Mouse (Mus musculus): ENCODE measurements around the gene Pde4b. TPM values are rescaled to one million over a fixed set of nuclear protein-coding genes. Genes with fewer than 3 reads are reported as not detected.

Pde4b gene
- total RNA-seq, 2 experiments from 2014 or later, result 129 to 140 TPM

- intact Hi-C loops (cut with DNase I), result no loop called here
- no peak for DNase-seq (ENCODE audit: low spot score in 2 of 2)
These were observed 517.9 kb downstream of the Pde4b start for GRCm38 (mm10) chr4:102605231-102605630.

DNA sequence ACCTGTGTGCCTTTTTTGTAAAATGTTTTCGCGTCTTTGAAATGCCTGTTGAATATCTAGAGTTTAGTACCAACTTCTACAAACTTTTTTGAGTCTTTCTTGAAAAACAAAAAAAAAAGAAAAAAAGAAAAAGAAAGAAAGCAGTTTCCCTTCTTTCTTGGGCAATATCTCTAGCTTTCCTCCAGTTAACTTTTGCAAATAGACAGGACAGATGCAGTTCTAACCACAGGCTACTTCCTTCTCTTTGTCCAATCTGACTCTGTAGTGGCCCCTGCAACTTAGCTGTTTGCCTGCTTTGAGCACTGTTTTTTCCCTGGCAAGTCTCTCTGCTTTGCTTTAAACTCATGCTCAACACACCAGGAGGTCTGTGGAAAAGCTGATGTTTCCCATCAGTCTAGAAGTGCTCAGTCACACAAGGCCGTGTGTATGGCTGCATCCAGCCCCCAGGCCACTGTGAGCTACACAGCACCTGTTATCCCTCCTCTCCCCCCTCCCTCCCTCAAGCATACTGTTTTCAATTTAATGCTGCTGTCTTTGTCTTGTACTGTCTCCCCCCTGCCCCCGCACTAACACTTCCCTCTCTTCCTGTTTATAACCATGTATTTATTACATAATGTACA is 518.5 kb downstream of the Pde4b start:
- intact Hi-C loops (cut with DNase I), result no loop called here
- no peak for DNase-seq (ENCODE audit: low spot score in 2 of 2)

GRCm38 (mm10) chr4:102606825-102607224 is 519.5 kb downstream of the Pde4b start:
- intact Hi-C loops (cut with DNase I), result no loop called here

DNA sequence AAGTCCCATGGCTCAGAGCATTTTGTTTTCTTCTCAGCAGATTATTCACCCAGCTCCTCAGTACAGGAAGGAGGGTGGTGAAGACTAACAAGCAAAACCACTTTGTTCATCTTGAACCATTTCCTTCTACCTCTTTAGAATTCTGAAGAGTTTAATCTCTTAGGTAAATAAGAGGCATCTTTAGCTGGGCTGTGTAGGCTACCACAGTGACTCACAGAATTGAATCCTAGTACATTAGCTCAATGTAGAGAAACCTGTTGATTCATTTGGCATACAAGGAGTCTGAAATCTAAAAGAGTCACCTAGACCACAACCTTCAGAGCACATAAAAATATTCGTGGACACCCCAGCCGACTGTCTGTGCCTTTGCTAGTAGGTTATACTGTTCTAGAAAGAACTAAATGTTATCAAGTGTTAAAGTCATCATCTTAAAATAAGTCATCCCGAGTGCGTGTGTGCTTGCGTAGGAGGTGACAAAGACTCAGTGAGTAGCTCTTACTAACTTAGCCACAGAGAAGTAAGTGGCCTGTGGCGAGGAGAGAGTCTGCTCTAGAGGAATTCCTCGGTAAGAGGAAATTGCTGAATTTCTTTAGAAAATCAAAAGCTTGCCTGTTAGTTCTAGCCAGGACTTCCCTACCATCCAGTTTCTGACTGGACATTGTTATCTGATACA is 520.5 kb downstream of the Pde4b start:
- DNase-seq (ENCODE audit: low spot score in 2 of 2), result peak in 1 of 2 experiments; percentile 26
- intact Hi-C loops (cut with DNase I), result no loop called here

More at GRCm38 (mm10) chr4:102606825-102607224, 519.5 kb downstream of the Pde4b start:
- no peak for DNase-seq (ENCODE audit: low spot score in 2 of 2)

DNA sequence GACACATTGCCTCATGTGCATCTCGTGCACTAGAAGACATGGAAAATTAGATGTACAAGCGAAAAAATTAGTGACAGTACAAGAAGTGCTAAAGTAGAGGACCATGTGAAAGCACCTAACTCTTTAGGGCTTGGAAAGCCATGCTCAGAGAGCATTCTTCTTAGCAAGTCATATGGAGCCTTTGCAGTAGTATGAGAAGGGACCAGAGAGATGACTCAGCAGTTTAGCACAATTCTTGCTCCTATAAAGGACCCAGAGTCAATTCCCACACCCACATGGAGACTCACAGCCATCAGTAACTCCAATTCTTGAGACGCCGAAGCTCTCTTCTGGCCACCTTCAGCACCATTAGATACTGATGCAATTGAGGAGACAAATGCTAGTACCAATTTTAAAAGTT is 525.3 kb downstream of the Pde4b start:
- no peak for DNase-seq (ENCODE audit: low spot score in 2 of 2)
- intact Hi-C loops (cut with DNase I), result no loop called here

- intact Hi-C loops (cut with DNase I), result no loop called here
These were observed 530.4 kb downstream of the Pde4b start for GRCm38 (mm10) chr4:102617774-102618173.

GRCm38 (mm10) chr4:102618609-102619008 is 531.3 kb downstream of the Pde4b start:
- DNase-seq (ENCODE audit: low spot score in 2 of 2), result no peak

More at GRCm38 (mm10) chr4:102617774-102618173, 530.4 kb downstream of the Pde4b start:
- no peak for DNase-seq (ENCODE audit: low spot score in 2 of 2)

DNA sequence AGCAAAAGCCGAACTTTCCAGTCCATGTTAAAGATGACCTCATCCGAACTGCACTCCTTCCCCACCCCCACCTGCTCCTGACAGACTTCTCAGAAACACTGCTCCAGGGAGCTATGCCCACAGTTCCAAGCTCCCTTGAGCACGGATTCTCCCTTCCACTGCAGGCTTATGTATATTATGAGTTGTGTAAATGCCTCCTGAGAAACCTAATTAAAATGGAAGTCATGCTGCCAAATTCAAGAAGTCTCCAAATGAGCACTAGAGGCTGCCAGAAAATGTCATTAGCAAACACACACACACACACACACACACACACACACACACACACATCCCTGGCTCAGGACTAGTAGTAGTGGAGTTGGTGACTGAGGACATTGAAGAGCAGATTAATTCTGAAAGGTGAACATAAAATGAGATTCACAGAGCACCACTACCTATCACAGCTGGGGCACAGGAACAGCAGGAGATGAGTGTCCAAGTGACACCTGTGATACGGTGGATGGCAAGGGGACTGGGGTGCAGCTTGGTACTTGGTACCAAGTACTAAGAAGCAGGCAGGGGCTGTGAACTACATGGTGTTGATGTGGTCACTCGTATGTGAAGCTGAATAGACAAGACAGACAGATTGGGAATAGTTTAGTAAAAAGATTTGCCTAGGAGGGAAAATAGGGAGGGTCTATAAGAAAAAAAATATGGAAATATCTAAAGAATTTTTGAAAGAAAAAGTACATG is 533.0 kb downstream of the Pde4b start:
- no peak for DNase-seq (ENCODE audit: low spot score in 2 of 2)
- intact Hi-C loops (cut with DNase I), result no loop called here

More at GRCm38 (mm10) chr4:102618609-102619008, 531.3 kb downstream of the Pde4b start:
- intact Hi-C loops (cut with DNase I), result no loop called here

DNA sequence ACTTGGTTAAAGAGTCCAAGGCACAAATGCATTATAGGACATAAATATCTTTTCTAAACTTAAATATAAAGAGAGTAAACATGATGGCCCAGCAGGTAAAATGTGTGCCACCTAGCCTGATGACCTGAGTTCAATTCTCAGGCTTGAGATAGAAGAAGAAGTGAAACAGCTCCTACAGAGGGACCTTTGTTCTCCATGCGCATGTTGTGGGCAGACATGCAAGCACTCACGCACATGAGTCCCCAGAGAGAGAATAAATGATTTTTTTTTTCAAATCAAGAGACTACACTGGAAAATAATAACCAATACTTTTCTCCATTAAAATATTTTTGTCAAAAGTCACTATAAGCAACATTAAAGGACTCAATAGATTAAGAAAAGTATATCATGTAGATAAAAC is 533.8 kb downstream of the Pde4b start:
- intact Hi-C loops (cut with DNase I), result no loop called here
- no peak for DNase-seq (ENCODE audit: low spot score in 2 of 2)

DNA sequence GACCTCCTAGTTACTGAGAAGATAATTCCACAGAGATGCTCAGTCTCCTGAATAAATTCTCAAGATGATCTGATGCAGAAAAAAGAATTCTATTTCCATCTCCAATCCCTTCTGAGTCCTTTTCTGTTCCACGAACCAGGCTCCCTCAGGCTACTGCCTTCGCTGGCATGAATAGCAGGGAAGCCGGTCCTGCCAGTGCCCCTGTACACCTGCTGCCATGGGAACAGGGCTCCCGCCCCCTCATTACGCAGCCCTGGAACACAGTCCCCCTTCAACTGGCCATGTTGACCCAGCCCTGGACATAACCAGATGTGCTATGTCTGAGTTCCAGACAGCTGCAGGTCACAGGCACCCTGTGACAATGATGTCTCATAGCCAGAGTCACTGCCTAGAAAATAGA is 535.6 kb downstream of the Pde4b start:
- intact Hi-C loops (cut with DNase I), result no loop called here

GRCm38 (mm10) chr4:102623789-102624611 is 536.7 kb downstream of the Pde4b start:
- no peak for DNase-seq (ENCODE audit: low spot score in 2 of 2)
- intact Hi-C loops (cut with DNase I), result no loop called here

More for the DNA sequence above, 535.6 kb downstream of the Pde4b start:
- DNase-seq (ENCODE audit: low spot score in 2 of 2), result no peak

- no peak for DNase-seq (ENCODE audit: low spot score in 2 of 2)
- intact Hi-C loops (cut with DNase I), result no loop called here
These were observed 537.6 kb downstream of the Pde4b start for GRCm38 (mm10) chr4:102624937-102625336.

DNA sequence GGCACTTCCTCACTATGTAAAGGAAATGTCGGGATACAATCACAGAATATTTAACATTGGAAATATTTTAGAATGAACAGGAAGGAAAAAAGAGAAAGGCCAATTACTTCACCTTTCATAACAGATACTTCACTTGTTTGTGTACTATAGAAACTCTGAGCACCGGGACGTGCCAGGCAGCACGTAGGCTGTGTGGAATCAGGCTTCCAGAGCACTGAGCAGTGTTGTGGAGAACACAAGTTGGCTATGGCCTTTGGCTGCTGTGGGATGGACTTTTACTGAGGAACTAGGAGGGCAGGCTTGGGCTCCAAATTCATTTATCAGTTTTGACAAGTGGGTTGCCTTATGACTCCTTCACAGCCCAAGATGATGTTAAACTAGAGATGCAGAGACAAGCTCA is 540.5 kb downstream of the Pde4b start:
- intact Hi-C loops (cut with DNase I), result no loop called here
- no peak for DNase-seq (ENCODE audit: low spot score in 2 of 2)

- intact Hi-C loops (cut with DNase I), result no loop called here
These were observed 542.3 kb downstream of the Pde4b start for GRCm38 (mm10) chr4:102629621-102630020.

DNA sequence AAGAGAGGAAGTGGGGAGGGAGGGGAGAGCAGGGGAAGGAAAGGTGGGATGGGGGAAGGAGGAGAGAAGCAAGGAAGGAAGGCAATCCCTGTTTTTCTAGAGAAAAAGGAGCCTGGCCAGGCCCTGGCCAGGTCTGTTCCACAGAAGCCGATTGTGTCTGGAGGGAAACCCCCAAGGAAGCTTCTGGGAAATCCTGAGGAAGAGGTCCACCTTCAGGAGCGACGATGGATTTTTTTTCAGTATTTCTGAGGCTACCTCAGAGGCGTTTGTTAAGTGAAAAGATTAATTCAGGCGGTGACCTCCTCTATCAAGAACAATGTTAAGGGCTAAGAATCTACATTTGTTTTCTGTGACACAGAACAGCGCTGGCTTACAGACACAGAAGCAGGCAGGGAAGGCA is 542.9 kb downstream of the Pde4b start:
- intact Hi-C loops (cut with DNase I), result no loop called here
- DNase-seq (ENCODE audit: low spot score in 2 of 2), result no peak

More at GRCm38 (mm10) chr4:102629621-102630020, 542.3 kb downstream of the Pde4b start:
- DNase-seq (ENCODE audit: low spot score in 2 of 2), result no peak

GRCm38 (mm10) chr4:102631624-102632023 is 544.3 kb downstream of the Pde4b start:
- DNase-seq (ENCODE audit: low spot score in 2 of 2), result no peak
- intact Hi-C loops (cut with DNase I), result no loop called here

GRCm38 (mm10) chr4:102633241-102633640 is 545.9 kb downstream of the Pde4b start:
- no peak for DNase-seq (ENCODE audit: low spot score in 2 of 2)
- intact Hi-C loops (cut with DNase I), result no loop called here

DNA sequence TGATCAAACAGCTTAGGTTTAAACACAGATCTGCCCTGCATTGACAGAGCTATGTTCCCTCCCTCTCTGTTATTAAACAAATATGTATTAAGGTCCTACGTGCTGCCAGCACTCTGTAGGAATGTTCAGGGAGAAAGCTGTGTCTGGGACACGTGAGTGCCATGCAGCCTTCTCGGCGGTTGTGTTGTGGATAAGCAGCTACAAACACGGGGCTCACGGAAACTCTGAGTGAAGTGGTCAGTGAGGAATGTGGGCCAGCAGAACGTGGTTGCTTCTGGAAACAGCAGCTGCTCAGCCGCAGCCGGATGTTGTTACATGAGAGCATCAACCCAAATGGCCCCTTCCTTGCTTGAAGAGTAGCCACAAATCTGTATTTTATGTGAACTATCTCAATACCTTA is 547.9 kb downstream of the Pde4b start:
- DNase-seq (ENCODE audit: low spot score in 2 of 2), result no peak
- intact Hi-C loops (cut with DNase I), result no loop called here

GRCm38 (mm10) chr4:102635944-102636343 is 548.6 kb downstream of the Pde4b start:
- intact Hi-C loops (cut with DNase I), result no loop called here
- no peak for DNase-seq (ENCODE audit: low spot score in 2 of 2)

All from left cerebral cortex, postnatal 36 days (tissue).